Mouse (Mus musculus) cerebellum, postnatal 25 days (tissue): ENCODE measurements around the gene Fezf1.
A peak's percentile ranks its signal among the peaks of the same experiment; 100 is the strongest.

Experiments
- DNase-seq, 2 experiments: peaks; one replicate each; pipeline ENCODE4 v3.0.0; 2021; ENCODE audit warnings: mixed read lengths in 2 of 2

The Fezf1 gene

GRCm38 (mm10) chr6:23248313-23249052 lies at the start of gene Fezf1:
Gene Fezf1, minus strand, starts transcription at chr6:23248362.
- DNase-seq: no peak

- no peak for DNase-seq
Measured at GRCm38 (mm10) chr6:23294685-23295084, 46.5 kb upstream of the Fezf1 start.

- no peak for DNase-seq
Measured at GRCm38 (mm10) chr6:23288752-23289151, 40.6 kb upstream of the Fezf1 start.

GRCm38 (mm10) chr6:23281514-23281820 lies 33.3 kb upstream of the Fezf1 start:
- DNase-seq: no peak

- DNase-seq: no peak
Measured at GRCm38 (mm10) chr6:23280811-23281513, 32.8 kb upstream of the Fezf1 start.

GRCm38 (mm10) chr6:23273483-23273882 lies 25.3 kb upstream of the Fezf1 start:
- DNase-seq: no peak

- DNase-seq: no peak
Measured at GRCm38 (mm10) chr6:23272979-23273378, 24.8 kb upstream of the Fezf1 start.

- no peak for DNase-seq
Measured at GRCm38 (mm10) chr6:23272542-23272941, 24.4 kb upstream of the Fezf1 start.

- no peak for DNase-seq
Measured at GRCm38 (mm10) chr6:23260738-23261050, 12.5 kb upstream of the Fezf1 start.

- peak in 1 of 2 experiments; percentile 46 for DNase-seq
Measured at GRCm38 (mm10) chr6:23260016-23260737, 12.0 kb upstream of the Fezf1 start.

- no peak for DNase-seq
Measured at GRCm38 (mm10) chr6:23257981-23258380, 9.8 kb upstream of the Fezf1 start.

GRCm38 (mm10) chr6:23255161-23255560 lies 7.0 kb upstream of the Fezf1 start:
- no peak for DNase-seq

- DNase-seq: peak in 1 of 2 experiments; percentile 4
Measured at GRCm38 (mm10) chr6:23254644-23255043, 6.5 kb upstream of the Fezf1 start.

- peak; percentile 11 to 42 for DNase-seq
Measured at GRCm38 (mm10) chr6:23253353-23254311, 5.5 kb upstream of the Fezf1 start.

- DNase-seq: peak; percentile 18 to 57
Measured at GRCm38 (mm10) chr6:23252196-23253135, 4.3 kb upstream of the Fezf1 start.

GRCm38 (mm10) chr6:23251431-23251830 lies 3.3 kb upstream of the Fezf1 start:
- DNase-seq: no peak

- DNase-seq: peak; percentile 7 to 38
Measured at GRCm38 (mm10) chr6:23250288-23250955, 2.3 kb upstream of the Fezf1 start.

- DNase-seq: peak; percentile 15 to 40
Measured at GRCm38 (mm10) chr6:23249616-23250287, 1.6 kb upstream of the Fezf1 start.

- DNase-seq: peak; percentile 12 to 31
Measured at GRCm38 (mm10) chr6:23249053-23249401, 865 bp upstream of the Fezf1 start.
